Mouse (Mus musculus) embryo, embryonic 9.5 days (tissue): ENCODE measurements around the gene Tsnax.

Experiments
- DNase-seq: peaks from one replicate; pipeline ENCODE4 v3.0.0-alpha.2; 2017; ENCODE audit errors: extremely low spot score

Gene Tsnax

DNA sequence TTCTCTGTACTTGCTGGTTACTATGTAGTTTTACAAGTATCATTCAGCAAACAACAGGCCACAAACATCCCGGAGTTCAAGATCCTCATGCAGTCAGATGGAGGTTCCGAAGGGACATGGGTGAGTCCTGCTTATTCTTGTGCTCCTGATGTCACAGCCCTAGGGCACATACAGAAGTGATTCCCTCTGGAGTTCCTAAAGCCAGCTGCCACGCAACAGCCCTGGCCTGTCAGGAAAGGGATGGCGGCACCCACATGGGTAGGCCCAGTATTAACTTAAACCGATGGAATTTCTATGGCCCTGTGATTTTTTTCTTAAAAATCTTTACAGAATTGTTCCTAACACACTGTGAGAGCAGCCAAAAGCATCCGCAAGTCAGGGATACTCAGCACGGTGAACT, 30.6 kb downstream of the Tsnax start:
- DNase-seq = no peak

DNA sequence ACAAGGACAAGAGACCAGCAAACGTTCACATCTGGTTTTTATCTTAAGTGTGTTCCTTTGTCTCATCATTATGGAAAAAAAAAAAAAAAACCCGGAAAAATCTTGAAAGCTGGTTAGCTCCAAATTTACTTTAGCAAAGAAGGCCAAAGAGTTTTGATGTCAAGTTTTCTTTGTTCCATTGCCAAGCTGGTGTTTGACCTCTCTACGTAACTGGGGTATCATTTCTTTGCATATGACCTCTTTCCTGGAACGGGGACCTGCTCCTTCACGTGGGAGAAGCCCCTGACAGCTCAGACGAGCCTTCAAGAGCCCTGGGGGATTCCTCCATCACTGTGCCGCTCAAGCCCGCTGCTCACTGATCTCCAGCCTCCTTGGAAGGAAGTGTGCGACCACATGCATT, 31.1 kb downstream of the Tsnax start:
- no peak for DNase-seq

DNA sequence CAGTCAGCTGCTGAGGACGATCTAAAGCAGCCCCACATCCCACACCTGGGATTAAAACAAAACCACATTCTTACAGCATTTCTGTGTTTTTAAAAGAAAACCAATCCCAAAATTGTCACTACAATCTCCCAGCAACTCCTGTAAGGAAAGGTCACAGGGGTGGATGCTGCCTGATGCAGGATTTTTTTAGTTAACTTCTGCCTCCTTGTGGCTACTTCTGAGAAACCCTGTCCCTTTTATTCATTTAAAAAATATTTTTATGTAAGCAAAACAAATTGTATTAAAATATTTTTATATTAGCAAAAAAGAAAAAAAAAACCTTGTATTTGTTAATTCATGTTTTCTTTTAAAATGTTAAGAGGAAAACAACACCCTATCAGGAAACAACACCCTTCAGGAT, 33.0 kb downstream of the Tsnax start:
- DNase-seq = no peak

DNA sequence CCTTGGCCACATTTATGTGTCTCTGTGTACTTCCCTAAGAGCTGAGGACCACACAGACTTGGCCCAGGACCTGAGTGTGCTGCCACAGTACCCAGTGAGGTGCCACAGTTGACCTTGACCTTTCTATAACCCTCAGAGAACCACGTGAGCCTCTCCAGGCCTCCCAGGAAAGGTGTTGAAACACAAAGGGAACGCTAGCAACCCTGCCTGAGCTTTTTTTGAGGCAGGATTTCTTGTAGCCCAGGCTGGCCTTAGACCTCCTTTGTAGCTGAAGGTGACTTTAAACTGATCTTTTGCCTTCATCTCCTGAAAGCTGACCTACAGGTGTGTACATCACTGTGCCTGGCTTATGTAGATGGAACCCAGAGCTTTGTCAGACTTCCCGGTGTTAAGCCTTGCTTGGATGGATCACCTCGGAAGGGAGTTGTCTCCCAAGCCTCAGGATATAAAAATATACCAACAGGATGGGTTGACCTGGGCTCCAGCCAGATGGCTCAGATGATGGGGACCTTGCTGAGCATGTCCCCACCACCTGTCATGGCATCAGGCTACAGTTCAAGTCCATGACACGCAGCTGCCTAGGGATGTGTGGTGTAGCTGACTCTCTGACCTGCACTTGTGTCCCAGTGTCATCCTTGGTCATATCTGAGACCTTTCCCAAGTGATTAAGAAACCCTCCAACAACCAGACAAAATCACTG, 36.4 kb downstream of the Tsnax start:
- no peak for DNase-seq

DNA sequence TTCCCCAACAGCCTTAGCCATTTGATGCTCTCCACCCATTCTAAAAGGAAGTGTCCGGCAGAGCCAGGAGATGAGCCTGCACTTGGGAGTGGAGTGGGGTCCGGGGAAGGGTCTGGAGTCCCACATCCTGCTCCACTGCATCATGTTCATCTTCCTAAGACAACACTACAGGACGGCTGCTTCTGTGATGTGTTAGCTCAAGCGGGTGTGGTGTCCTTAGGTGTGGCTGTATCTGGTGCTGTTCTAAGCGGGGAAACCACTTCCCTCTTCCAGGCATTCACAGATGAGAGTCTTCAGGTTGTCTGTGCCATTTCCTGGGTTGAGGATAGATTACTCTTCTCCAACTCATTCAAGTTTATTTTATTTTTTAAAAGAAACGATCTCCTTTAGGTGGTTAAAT, 37.0 kb downstream of the Tsnax start:
- DNase-seq = no peak

DNA sequence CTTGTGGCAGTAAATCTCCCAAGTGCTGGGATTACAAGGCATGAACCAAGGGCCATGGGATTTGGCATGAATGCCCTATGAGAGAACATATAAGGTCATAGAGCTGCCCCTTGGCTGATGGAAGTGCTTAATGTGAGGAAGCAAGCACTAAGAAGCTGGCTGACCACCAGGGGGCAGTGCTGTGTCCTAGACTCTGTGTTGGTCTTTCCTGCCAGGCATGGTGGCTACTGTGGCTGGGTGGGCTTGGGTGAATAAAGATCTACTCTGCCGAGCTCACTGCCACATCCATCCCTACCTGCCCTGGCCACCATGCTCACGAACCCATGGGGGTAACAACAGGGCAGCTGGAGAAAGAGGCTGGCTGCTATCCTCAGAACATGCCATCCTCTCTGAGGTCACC, 39.2 kb downstream of the Tsnax start:
- peak; percentile 67 for DNase-seq

DNA sequence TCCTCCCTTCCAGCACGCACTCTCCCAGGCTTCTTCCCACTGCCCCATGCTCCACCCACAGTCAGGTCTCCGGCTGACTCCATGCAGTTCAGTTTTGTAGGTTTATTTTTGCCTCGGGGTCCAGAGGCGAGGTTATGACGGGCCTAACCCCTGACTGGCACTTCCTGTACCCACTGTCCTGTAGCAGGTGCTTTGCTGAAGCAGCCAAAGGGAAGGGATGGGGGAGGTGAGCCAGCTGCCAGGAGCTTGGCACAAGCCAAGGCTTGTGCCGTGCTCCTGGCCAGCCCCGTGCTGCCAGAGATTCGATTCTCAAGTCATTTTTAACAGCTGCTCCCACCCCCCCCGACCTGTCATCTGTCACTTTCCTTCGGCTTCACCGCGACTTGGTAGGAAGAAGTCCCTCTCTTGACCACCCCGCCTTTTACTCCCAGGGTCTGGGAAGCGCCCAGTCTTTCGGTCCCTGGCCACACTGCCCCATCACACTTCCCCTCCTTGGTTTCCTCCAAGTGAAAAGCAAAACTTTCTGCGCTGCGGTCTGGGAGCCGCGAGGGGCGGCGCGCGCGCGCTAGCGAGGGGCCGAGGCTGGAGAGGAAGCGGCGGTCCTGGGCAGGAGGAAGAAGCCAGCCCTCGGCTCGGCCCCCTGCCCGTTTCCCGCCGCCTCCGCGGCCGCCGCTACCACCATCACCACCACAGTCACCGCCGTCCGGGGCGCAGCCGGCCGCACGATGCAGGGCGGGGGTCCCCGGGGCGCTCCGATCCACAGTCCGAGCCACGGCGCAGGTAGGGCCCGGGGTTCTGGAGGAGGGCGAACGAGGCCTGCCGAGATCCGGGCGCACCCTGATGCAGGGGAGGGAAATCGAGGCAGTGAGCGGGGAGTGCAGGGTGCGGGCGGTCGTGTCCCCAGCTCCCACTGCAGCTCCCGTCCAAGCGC, 41.0 kb downstream of the Tsnax start, which contains the start of gene Disc1:
TSS of gene Disc1 (plus strand) at position 691 of the 931 bp plus-strand sequence.
- DNase-seq = peak; percentile 47

DNA sequence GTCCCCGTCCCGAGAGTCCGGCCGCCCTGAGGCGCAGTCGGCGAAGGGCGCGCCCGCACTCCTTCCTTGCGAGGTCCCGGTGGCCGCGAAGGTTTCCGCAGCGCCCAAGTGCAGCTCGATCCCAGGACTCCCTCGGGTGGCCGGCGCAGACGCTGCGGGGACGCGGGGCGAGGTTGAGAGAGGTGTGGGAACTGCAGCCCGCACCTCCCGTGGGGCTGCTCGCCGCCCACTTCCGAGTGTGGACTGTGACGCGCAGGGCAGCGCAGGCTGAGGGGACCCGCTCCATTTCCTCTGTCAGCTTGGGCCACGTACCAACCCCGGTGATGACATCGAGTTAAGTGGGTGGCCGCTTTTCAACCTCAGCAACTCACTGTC, 41.6 kb downstream of the Tsnax start:
- peak; percentile 37 for DNase-seq

DNA sequence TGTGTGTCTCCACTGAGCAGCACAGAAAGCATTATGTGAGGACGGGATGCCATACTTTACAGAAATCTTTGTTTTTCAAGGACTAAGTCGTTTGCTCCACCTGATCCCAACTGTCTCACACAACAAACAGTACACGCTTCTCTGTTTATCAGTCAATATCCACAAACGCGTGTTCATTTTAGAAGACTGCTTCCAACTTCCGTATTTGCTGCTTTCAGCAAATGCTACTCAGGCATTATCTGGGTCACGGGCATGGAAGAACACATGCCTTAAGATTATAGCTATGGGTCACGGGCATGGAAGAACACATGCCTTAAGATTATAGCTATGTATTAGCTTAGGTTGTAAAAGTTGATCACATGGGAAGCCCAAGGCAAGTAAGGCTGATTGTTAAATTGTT, 48.1 kb downstream of the Tsnax start:
- DNase-seq = no peak

DNA sequence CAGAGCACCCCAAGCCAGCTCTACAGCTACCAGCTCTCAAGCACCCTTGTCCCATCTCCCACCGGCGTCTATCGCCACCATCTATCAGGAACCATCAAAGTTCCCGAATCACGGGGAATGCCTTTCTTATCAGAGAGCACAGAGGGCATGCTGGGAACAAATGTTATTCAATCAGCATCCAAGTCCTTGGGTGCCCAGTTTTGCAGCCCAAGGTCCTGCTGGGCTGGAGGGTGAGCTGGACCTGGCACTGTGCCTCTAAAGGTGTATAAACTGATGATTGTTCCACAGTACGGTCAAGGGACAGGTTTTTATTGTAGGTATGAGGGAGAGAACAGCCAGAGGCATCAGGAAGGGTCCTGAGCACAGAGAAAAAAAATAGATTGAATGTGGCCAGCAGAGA, 52.8 kb downstream of the Tsnax start:
- DNase-seq = no peak

DNA sequence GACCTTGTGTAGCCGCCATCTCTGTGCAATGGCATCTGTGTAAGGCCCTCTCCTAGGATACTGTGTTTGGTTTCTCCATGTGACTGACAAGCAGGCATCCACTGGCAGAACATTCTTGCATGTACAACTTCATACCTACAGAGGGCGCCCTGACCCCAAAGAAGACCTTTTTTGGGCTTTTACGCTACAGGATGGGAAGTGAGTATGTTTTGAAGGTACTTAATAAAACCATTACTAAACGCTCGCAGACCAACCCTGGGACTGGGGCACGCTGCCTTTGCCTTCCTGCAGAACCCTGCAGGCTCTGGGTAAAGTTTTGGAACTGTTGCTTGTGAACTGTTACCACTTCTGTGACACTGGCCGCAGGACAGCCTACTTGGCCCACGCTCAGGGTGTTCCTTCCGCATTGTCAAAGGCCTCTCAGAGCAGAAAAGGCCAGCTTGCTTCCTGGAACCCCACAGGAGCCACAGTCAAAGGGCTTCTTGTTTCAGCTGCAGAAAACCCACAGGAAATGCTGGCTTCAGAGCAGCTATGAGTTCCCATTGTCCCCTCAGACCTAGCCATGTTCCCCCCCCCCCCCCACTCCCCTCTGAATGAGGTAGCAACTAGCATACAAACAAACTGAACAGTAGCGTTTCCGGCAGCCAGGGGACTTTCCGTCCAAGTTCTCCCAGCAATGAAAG, 54.3 kb downstream of the Tsnax start:
- peak; percentile 69 for DNase-seq

DNA sequence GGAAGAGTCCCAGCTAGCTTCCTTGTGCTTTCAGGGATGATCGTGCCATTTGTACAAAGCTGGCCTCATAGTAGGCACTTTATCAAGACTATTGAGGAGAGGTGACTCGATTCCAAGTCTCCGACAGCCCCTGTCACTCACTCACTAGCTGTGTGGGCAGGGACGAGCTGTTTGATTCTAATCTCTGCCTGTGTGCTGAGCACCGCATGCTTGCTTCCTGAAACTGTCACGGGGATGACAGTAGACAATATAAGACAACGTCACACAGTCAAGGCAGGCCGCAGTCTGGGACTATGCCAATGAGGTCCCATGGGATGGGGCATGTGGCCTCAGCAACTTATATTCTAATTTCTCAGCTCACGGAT, 54.8 kb downstream of the Tsnax start:
- no peak for DNase-seq

DNA sequence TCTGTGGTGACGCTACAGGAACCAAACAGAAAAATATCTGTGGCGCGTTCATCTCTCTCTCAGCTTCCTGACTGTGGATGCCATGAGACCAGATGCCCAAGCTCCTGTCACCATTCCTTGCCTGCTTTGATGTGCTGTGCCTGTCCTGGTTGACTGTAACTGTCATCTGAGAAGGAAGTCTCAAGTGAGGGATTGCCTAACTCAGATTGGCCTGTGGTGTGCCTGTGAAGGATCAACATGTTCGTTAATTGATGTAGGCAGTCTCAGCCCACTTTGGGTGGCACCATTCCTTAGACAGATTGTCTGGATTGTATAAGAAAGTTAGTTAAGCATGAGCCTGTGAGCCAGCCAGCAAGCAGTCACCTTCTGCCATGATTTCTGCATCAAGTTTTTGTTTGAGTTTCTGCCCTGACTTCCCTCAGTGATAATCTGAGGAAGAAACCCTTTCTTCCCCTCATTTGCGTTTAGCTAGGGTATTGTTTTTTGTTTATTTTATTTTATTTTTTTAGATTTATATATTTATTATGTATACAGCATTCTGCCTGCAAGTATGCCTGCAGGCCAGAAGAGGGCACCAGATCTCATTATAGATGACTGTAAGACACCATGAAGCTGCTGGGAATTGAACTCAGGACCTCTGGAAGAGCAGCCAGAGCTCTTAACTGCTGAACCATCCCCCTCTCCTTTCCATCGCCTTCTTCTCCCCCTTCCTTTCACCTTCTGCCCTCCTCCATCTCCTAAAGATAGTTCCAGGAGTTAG, 55.5 kb downstream of the Tsnax start:
- no peak for DNase-seq

DNA sequence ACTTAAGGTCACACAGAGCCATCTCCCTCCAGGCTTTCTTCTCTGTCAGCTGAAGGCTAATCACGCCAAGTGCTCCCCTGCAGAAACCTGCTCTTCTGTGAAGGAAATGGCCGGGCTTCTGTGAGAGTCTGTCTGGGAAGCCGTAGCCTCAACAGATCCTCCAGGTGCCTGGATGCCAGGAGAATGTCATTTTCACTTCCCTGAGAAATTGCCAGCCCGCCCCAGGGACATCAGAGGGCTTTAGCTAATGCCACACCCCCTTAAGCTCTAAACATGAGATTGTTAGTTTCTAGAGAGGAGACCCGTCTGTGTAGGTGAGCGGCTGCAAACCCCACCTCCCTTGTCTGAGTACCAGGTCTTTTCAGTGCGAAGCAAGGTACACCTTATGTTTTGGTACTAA, 56.5 kb downstream of the Tsnax start:
- DNase-seq = no peak

DNA sequence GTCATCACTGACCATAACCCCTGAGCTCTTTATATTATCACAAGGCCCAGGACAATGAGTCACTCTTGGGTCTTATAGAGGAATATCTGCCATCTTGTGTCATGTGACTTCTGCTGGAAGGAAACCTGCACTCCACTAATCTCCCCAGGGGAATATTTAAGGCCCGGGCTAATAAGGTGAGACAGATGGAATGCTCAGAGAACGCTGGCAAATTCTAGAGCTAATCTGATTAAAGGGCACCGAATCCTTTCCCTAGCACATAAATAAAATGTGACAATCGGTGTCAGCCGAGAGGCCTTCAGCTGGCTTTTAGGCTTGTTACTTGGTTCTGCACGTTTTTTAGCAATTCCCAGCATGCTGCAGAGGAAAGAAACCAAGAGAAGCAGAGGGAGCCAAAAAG, 56.9 kb downstream of the Tsnax start:
- no peak for DNase-seq

DNA sequence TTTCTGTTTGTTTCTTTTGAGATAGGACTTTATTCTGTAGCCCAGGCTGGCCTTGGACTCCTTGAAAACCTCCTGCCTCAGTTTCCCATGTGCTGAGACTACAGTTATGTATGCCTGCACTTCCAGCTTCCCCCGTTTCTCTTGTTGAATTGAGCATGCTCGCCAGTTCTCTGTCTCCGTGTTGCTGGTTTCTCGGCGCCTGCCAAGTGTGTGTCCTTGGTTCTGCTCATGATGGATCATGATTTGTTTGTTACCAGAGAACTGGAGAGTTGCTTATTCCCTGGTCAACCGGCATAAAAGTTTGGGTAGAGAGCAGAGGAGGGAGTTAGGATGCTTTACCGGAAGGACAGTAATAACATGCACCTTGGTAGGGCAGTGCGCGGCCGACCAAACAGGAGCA, 61.3 kb downstream of the Tsnax start:
- DNase-seq = no peak

DNA sequence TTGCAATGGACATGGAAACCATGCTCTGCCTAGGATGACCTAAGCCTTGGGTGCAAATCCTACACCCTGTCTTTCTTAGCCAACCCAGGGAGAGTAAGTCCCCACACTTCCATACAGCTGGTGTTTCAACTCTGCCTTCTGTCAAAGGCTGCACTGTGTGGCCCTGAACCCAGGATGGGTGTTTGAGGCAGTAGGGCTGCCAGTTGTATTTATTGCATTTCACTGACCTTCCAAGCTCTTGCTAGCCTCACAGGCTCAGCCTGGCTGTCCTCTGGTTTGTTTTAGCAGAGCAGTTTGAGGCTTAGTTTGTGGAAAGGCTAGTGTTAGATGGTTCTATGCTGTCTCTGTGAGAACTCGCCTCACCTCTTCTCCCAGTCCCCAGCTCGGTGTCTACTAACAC, 61.8 kb downstream of the Tsnax start:
- DNase-seq = no peak

DNA sequence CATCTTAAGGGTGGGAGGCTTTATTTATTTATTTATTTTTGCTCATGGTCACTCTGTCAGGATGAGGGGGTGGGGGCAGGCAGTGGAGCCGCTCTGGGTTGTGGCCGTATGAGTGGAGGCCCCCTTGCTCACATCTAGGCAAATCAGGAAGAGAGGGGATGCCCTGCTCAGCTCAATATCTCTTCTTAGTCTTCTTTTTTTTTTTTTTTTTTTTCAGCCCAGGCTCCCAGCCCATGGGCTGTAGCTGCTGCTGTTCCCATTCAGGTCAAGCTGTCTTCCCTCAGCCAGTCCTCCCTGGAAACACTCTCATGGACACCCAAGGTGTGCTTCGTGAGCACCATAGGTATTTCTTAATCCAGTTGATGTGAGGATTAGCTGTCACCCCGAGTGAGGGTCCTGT, 62.6 kb downstream of the Tsnax start:
- no peak for DNase-seq

DNA sequence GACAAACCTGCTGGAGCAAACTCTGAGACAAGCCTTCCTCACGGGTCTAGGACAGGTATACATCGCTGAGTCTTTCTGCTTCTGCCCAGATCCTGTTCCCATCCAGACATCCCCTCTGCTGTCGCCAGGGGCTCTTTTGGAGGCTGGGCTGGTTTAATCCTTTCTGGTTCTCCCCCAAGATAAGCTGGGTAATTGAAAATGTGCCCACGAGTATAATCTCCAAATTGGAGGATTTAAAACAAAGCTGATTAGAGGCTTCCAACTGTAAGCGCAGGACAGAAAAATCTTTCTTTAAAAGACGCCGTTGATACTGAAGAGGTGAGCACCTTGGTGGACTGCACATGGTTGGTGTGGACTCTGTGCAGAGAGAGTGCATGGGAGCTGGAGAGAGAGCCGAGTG, 64.5 kb downstream of the Tsnax start:
- no peak for DNase-seq

DNA sequence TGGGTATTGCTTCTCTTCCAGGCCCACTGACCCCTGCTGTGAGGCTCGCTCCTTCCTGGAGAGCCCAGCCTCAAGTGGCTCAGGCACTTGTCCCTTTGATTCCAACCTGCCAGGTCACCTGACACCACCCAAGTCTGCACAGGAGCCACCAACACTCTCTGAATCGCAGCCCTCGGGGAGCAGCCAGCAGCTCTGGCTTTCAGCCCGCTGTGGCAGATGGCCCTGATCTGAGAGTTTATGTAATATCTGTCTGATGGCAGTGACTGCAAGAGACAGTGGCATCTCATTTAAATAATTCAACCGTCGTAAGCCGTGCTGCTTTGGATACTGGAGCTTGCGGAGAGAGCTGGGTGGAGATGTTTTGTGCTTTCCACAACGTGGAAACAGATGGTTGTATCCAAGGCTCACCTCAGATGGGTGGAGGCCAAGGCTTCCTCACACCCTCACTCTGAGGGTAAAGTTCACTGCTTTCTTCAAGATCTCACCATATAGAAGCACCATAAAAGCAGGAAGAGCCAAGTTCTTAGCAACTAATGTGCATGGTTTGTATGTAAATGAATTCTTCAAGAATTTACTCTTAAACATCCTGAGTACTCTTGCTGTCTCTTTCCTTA, 66.1 kb downstream of the Tsnax start:
- no peak for DNase-seq
